Mouse (Mus musculus) Muller cell, postnatal 12 days (primary cell): ENCODE data around the gene Slc16a10.

Experiments
- DNase-seq: peaks from one replicate; pipeline ENCODE4 v3.0.0-alpha.2; 2015; ENCODE audit errors: inconsistent ontology term

Slc16a10 gene

GRCm38 (mm10) chr10:40109520-40109919, 32.5 kb downstream of the Slc16a10 start:
- DNase-seq, result no peak

- no peak for DNase-seq
Observed at GRCm38 (mm10) chr10:40108992-40109391, 33.1 kb downstream of the Slc16a10 start.

- peak; percentile 27 for DNase-seq
Observed at GRCm38 (mm10) chr10:40107995-40108394, 34.1 kb downstream of the Slc16a10 start.

GRCm38 (mm10) chr10:40105174-40105573, 36.9 kb downstream of the Slc16a10 start:
- DNase-seq, result no peak

GRCm38 (mm10) chr10:40103790-40104189, 38.3 kb downstream of the Slc16a10 start:
- no peak for DNase-seq

DNA sequence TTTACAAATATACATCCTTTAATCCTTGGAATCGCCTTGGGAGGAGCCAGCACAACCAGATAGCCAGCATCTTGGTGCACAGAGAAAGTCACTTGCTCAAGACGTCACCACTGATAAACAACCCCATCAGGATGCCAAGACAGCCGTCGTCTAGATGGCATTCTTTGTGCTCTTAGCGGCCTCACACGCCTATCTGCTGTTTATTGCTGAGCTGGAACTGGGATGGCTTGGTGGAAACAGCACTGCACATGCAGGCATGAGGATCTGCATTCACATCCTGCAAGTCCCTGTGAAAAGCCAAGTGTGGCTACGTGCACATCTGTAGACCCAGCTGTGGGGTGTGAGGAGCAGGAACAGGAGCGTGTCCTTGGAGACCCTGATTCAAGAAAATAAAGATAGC, 39.1 kb downstream of the Slc16a10 start:
- DNase-seq, result no peak

GRCm38 (mm10) chr10:40102166-40102565, 39.9 kb downstream of the Slc16a10 start:
- DNase-seq, result no peak

GRCm38 (mm10) chr10:40098441-40098840, 43.6 kb downstream of the Slc16a10 start:
- no peak for DNase-seq

DNA sequence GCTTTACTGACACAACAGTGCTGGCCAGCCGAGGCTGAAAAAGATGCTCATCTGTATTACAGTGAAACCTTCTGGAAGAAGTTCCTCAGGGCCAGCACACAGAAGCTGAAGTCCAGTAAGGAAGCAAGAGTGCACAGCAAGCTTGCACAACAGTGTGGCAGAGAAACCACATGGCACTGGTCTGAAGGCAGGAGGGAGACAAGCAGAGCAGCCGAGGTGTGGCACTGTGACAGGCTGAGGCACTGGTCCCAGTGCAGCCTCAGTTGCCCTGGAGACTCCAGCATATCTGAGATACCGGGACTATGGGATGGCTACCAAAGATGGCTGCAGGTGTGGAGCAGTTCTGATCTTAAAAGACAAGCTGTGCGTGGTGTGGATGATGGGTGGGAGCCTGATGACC, 44.5 kb downstream of the Slc16a10 start:
- no peak for DNase-seq

GRCm38 (mm10) chr10:40094752-40095151, 47.3 kb downstream of the Slc16a10 start:
- DNase-seq, result peak; percentile 51

DNA sequence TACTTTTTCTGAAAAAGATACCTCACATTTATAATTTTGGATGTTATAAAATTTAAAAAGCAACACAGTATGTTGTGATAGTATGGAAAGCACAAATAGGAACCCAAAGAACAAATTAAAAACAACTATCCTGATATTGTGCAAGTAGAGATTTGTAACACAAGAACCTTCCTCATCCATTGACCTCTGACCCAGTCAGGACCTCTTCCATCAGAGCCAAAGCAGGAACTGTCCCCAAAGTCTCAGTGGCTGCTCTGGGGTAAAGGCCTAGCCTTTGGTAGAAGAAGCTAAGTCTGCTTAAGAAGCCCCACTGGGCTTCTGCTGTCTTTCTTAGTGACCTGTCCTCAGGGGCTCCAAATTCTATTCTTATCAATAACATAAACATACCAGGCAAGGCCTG, 48.5 kb downstream of the Slc16a10 start:
- DNase-seq, result no peak

DNA sequence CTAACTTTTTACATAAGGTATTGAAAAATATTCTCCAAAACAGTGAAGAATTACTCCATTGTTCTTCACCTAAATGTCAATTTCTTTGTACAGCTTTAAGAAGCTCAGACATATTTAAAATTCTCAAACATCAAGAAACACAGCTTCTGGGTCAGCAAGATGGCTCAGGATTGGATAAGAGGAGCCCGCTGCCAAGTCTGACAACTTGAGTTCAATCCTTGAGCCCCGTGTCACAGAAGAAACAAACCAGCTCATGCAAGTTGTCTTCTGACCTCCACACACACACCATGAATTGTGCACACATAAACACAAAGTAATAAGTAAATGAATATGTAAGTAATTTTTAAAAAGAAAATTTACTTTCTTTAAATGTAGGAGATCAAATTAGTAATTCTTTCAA, 50.6 kb downstream of the Slc16a10 start:
- no peak for DNase-seq

- DNase-seq, result peak; percentile 30
Observed at GRCm38 (mm10) chr10:40090504-40091428, 51.3 kb downstream of the Slc16a10 start.

- DNase-seq, result peak; percentile 47
Observed at GRCm38 (mm10) chr10:40084332-40085093, 57.5 kb downstream of the Slc16a10 start.

DNA sequence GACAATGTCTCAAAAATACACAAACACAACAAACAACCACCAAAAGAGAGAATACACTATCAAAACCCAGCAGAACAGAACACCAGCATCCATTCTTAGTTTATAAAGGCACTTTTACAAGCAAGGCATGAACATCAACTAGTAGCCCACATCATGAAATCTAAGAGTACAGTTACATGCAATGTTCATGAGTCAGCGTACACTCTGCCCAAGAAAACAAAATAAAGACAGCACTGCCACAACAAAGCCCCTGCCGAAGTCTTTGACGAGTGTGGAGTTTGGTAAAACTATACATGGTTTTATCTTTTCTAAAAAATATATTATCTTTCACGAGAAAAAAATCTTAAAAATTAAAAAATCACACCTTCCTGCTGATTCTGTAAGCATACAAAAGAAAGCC, 58.5 kb downstream of the Slc16a10 start:
- no peak for DNase-seq

GRCm38 (mm10) chr10:40082668-40083067, 59.4 kb downstream of the Slc16a10 start:
- DNase-seq, result no peak

DNA sequence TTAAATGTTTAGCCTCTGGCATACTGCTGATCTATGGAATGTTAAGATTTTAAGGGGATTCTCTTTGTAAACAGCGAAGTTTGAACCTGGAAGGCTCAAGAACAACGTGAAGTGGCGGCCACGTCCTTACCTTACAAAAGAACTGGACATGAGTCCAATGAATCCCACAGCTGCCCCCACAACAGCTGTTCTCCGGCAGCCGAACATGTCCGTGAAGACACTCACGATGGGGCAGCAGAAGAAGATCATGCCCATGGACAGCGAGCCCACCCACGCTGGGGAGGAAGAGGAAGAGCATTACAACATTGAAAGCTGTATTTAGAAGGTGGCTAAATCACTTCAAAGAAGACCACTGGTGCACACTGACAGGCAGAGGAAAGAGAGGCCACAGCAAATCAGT, 61.5 kb downstream of the Slc16a10 start:
- no peak for DNase-seq

DNA sequence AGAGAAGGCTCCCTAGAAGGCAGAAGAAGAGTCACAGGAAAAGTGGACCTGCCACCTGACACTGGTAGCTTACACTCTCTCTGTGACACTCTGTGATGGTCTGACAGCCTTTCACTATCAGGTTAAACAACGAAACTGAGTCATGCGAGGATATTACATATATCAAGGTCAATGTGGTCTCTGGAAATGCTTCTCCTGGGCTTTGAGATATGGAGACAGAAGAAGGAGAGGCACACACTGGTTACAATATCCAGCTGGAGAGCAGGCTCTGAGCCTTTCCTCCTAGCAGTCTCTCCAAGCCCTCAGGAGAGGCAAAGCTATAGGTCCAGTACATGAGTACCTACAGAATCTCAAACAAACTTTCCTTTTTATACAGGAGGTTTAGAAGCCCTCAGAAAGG, 62.8 kb downstream of the Slc16a10 start:
- no peak for DNase-seq

DNA sequence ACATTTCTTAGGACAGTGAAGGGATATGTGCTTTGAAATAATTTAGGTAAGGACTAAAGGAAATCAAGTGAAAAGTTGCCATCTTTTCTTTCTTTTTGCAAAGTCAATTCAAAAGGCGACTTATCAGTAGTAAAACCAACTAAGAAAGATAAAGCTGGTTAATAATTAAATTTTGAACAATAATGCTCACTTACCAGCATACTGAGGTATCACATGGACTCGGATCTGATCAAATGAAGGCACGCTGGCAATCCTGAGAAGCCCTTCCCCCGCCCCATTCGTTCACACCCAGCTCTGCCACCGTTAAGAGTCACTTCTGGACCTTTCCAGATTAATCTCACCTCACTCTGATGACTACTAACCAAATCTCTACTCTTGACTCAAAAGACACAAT, 64.1 kb downstream of the Slc16a10 start:
- DNase-seq, result no peak

DNA sequence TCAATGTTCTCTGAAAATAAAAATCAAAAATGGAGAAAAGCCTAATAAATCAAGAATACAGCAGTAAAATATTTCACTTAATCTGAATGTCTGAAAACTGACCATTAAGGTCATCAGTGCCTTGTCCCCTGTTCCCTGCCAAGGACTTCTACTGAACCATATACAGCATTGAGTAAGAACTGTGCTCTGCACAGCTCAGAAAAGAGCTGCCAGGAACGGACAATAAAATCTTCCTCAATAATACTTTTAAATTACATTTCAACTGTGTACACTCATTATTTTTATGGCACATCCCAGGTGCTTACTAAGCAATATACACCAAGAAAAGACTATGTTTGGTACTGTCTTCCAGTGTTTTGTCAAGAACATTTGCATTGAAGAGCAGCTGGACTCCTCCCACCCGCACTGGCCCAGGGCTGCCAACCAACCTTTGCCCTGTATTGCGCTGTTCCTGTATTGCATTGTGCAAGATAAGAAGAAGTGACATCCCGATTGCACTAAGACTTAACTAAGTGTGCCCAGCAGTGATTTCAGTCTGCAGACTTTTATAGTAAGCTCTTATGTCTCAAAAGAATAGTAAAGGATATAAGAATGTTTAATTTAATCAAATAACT, 64.6 kb downstream of the Slc16a10 start:
- no peak for DNase-seq

DNA sequence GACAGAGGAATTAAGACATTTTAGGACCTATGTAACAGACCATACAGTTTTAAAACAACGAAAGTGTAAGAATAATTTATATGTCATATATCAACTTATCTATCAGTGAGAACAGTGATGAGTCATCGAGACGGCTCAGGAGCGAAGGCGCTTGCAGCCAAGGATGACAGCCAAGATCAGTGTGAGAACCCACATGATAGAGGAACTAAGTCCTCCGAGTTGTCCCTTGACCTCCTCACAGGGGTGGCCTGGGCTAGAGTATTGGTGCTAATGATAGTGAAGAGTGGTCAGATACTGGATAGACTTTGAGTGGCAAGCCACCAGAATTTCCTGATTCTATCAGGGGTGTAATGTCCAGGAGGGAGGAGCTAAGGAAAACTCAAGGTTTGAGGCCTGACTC, 68.5 kb downstream of the Slc16a10 start:
- DNase-seq, result no peak

DNA sequence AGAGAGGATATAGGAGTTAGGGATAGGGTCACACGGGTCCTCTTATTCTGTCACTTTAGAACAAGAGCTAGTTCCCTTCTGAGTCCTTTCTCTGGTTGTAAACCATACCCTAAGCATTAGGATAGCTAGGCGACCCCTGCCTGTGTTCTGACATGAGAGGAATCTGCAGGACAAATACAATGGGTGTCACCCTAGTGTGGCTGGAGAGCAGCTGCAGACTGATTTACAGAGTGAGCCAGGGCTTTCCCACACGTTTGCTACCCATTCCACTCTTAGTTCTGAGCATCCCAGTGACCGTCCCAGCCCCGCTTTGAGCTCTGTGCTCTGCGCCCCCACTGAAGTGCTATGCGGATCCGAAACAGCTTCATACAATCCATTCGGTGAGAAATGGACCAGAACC, 71.4 kb downstream of the Slc16a10 start:
- DNase-seq, result no peak
